Mouse (Mus musculus) T-helper 17 cell (primary cell): ENCODE measurements at regions not wholly inside any gene's neighbourhood (a gene's known extent, or its start where the extent isn't known, plus 50 kb on each side); places are given as distances from the start of the nearest gene placed in this dataset.
"Not testable (repeated sequence)": the region's sequence is repeated elsewhere in the genome, so short reads cannot be mapped to it uniquely, and the experiment has no call there.

Source experiments
- in situ Hi-C, 2 experiments: fragments of 300-600 bp; cut with MboI, MseI; formaldehyde crosslinking; loops; 1 replicate in 1 of 2; 2 replicates in 1 of 2; pipeline ENCODE4 v1.15.1; 2025; ENCODE audit warnings: high pct_unique_total_duplicates in 2 of 2

- in situ Hi-C loops: no loop called here
Observed at GRCm38 (mm10) chr8:126877039-126877365, 68.6 kb downstream of the Tomm20 start.

GRCm38 (mm10) chr8:126876300-126877038, 69.2 kb downstream of the Tomm20 start:
- in situ Hi-C loops: no loop called here

- in situ Hi-C loops: no loop called here
Observed at GRCm38 (mm10) chr8:126875491-126876155, 70.0 kb downstream of the Tomm20 start.

- in situ Hi-C loops: no loop called here
Observed at GRCm38 (mm10) chr8:126874846-126875245, 70.8 kb downstream of the Tomm20 start.

GRCm38 (mm10) chr8:126874126-126874730, 71.4 kb downstream of the Tomm20 start:
- in situ Hi-C loops: no loop called here

GRCm38 (mm10) chr8:126873306-126873705, 72.3 kb downstream of the Tomm20 start:
- in situ Hi-C loops: no loop called here

GRCm38 (mm10) chr8:126872574-126872973, 73.1 kb downstream of the Tomm20 start:
- in situ Hi-C loops: no loop called here

GRCm38 (mm10) chr8:126872133-126872532, 73.5 kb downstream of the Tomm20 start:
- in situ Hi-C loops: no loop called here

GRCm38 (mm10) chr8:126869464-126869850, 76.2 kb downstream of the Tomm20 start:
- in situ Hi-C loops: no loop called here

- in situ Hi-C loops: no loop called here
Observed at GRCm38 (mm10) chr8:126868831-126869463, 76.7 kb downstream of the Tomm20 start.

- in situ Hi-C loops: no loop called here
Observed at GRCm38 (mm10) chr8:126867121-126867988, 78.3 kb downstream of the Tomm20 start.

- in situ Hi-C loops: no loop called here
Observed at GRCm38 (mm10) chr8:126864314-126864948, 81.2 kb downstream of the Tomm20 start.

GRCm38 (mm10) chr8:126863661-126864060, 82.0 kb downstream of the Tomm20 start:
- in situ Hi-C loops: not testable (repeated sequence)

GRCm38 (mm10) chr8:126861754-126862153, 83.9 kb downstream of the Tomm20 start:
- in situ Hi-C loops: no loop called here

- in situ Hi-C loops: no loop called here
Observed at GRCm38 (mm10) chr8:126860630-126861029, 85.0 kb downstream of the Tomm20 start.

- in situ Hi-C loops: no loop called here
Observed at GRCm38 (mm10) chr8:126859706-126860424, 85.8 kb downstream of the Tomm20 start.

GRCm38 (mm10) chr8:126857307-126858203, 88.1 kb downstream of the Tomm20 start:
- in situ Hi-C loops: no loop called here

GRCm38 (mm10) chr8:126855914-126856313, 89.7 kb downstream of the Tomm20 start:
- in situ Hi-C loops: no loop called here

GRCm38 (mm10) chr8:126855056-126855609, 90.5 kb downstream of the Tomm20 start:
- in situ Hi-C loops: no loop called here
